Mouse (Mus musculus) inflammation-experienced regulatory T-cells, adult 6 months (primary cell): ENCODE results near the gene Pak2. TPM values are rescaled to one million over a fixed set of nuclear protein-coding genes. Genes with fewer than 3 reads are reported as not detected.
"Not testable (repeated sequence)": the region's sequence is repeated elsewhere in the genome, so short reads cannot be mapped to it uniquely, and the experiment has no call there.

Experiments used
- ATAC-seq: one replicate; pipeline ENCODE4 v1.8.0; 2017
- polyA plus RNA-seq, 3 experiments: library from polyadenylated mRNA; unstranded; fragments of 100-300 nt; shearing (Covaris generic); gene quantifications; one replicate each; pipeline ENCODE4 v1.2.1; 2017

The Pak2 gene
- polyA plus RNA-seq, 3 experiments from 2014 or later: 60.2 to 67.4 (median 63.4) TPM

GRCm38 (mm10) chr16:32087629-32088443, 8.7 kb upstream of the Pak2 start:
- peak; percentile 87 for ATAC-seq

- ATAC-seq: peak; percentile 4
Measured at GRCm38 (mm10) chr16:32078408-32078990, 643 bp downstream of the Pak2 start.

GRCm38 (mm10) chr16:32077648-32078407, 1.3 kb downstream of the Pak2 start:
- peak; percentile 69 for ATAC-seq

GRCm38 (mm10) chr16:32076406-32076805, 2.7 kb downstream of the Pak2 start:
- no peak for ATAC-seq

GRCm38 (mm10) chr16:32075762-32076161, 3.4 kb downstream of the Pak2 start:
- ATAC-seq: no peak

- ATAC-seq: not testable (repeated sequence)
Measured at GRCm38 (mm10) chr16:32070070-32070469, 9.1 kb downstream of the Pak2 start.

GRCm38 (mm10) chr16:32068389-32069300, 10.5 kb downstream of the Pak2 start:
- ATAC-seq: peak; percentile 72

GRCm38 (mm10) chr16:32066899-32067298, 12.2 kb downstream of the Pak2 start:
- ATAC-seq: no peak

- ATAC-seq: no peak
Measured at GRCm38 (mm10) chr16:32063900-32064299, 15.2 kb downstream of the Pak2 start.

- peak; percentile 35 for ATAC-seq
Measured at GRCm38 (mm10) chr16:32062226-32062625, 16.9 kb downstream of the Pak2 start.

- peak; percentile 70 for ATAC-seq
Measured at GRCm38 (mm10) chr16:32059840-32060523, 19.2 kb downstream of the Pak2 start.

- ATAC-seq: no peak
Measured at GRCm38 (mm10) chr16:32058817-32059216, 20.3 kb downstream of the Pak2 start.

- no peak for ATAC-seq
Measured at GRCm38 (mm10) chr16:32042367-32042766, 36.8 kb downstream of the Pak2 start.

GRCm38 (mm10) chr16:32019678-32020077, 59.5 kb downstream of the Pak2 start:
- peak; percentile 76 for ATAC-seq

GRCm38 (mm10) chr16:32010330-32010729, 68.8 kb downstream of the Pak2 start:
- no peak for ATAC-seq

GRCm38 (mm10) chr16:32009913-32010312, 69.2 kb downstream of the Pak2 start:
- ATAC-seq: no peak

GRCm38 (mm10) chr16:32008529-32009293, 70.4 kb downstream of the Pak2 start:
- no peak for ATAC-seq

- no peak for ATAC-seq
Measured at GRCm38 (mm10) chr16:32004731-32005130, 74.4 kb downstream of the Pak2 start.

- ATAC-seq: peak; percentile 99
Measured at GRCm38 (mm10) chr16:32002509-32003477, 76.3 kb downstream of the Pak2 start, which contains the start of gene Senp5. TSS of gene Senp5 (minus strand) at chr16:32003287.
